Mouse (Mus musculus) embryonic facial prominence, embryonic 15.5 days (tissue): ENCODE data around the gene Ptprd. TPM values are rescaled to one million over a fixed set of nuclear protein-coding genes. Genes with fewer than 3 reads are reported as not detected.

Source experiments
- ATAC-seq: fragments of 200-750 bp; cut with Nextera tagmentation; 2 replicates; pipeline ENCODE4 v1.8.0; 2017; ENCODE audit warnings: low read depth, moderate TSS enrichment; ENCODE audit not compliant: insufficient number of reproducible peaks, low FRiP score, low TSS enrichment
- H3K27ac ChIP-seq: fragments of 300-500 bp; sonication (generic); replicated peaks from 2 replicates; pipeline ENCODE4 v1.5.1; 2015; ENCODE audit warnings: mild to moderate bottlenecking, inconsistent platforms
- H3K27me3 ChIP-seq: fragments of 300-500 bp; sonication (generic); 2 replicates; pipeline ENCODE4 v1.6.1; 2015; ENCODE audit warnings: inconsistent platforms
- H3K36me3 ChIP-seq: fragments of 300-500 bp; sonication (generic); 2 replicates; pipeline ENCODE4 v1.6.1; 2015; ENCODE audit warnings: mild to moderate bottlenecking, inconsistent platforms
- H3K4me1 ChIP-seq: fragments of 300-500 bp; sonication (generic); 2 replicates; pipeline ENCODE4 v1.6.1; 2015; ENCODE audit warnings: inconsistent platforms
- H3K4me2 ChIP-seq: fragments of 300-500 bp; sonication (generic); replicated peaks from 2 replicates; pipeline ENCODE4 v1.6.1; 2015; ENCODE audit warnings: mild to moderate bottlenecking, inconsistent platforms
- H3K4me3 ChIP-seq: fragments of 300-500 bp; sonication (generic); replicated peaks from 2 replicates; pipeline ENCODE4 v1.5.1; 2015; ENCODE audit warnings: mild to moderate bottlenecking, inconsistent platforms
- H3K9ac ChIP-seq: fragments of 300-500 bp; sonication (generic); 2 replicates; pipeline ENCODE4 v1.6.1; 2015; ENCODE audit warnings: inconsistent platforms
- H3K9me3 ChIP-seq: fragments of 300-500 bp; sonication (generic); replicated peaks from 2 replicates; pipeline ENCODE4 v1.6.1; 2016; ENCODE audit warnings: inconsistent platforms
- WGBS: fragments of 180-500 bp; shearing (Covaris S2); methylation state at CpG from one replicate; pipeline ENCODE4 v1.1.7; 2015; 5-methylcytosine and 5-hydroxymethylcytosine counted together
- polyA plus RNA-seq: library from polyadenylated mRNA; unstranded; fragments of >200 nt; fragmentation: Nextera tagmentation; extraction: Ambion mirVana; gene quantifications from 2 replicates; pipeline ENCODE4 v1.2.1, GENCODE M21; 2015

Ptprd gene
- polyA plus RNA-seq, 1 experiment from 2014 or later: 33.9 TPM

DNA sequence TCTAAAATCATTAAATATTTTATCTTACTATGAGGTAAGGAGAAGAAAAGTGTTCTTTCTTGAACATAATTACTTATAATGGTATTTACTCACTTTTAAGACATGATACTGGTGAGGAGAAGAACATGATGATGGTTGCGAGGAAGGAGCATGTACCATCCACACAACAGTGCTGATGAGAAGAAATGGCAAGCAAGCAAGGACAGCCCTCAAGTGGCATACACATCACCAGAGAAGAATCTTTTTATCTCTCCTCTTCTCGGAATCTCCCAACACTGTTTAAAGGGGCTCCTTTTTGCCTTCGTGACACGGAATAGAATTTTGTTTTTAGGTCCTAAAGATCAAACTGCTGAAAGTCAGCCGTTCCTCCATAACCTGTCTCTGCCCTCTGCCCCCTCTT lies 1973.2 kb downstream of the Ptprd start:
- 82% methylated on average over 5 of the region's 5 CpGs for WGBS
- no peak for ATAC-seq
- Histone ChIP-seq H3K36me3 (no peaks in the 10 kb centered on the region), H3K4me2 (no peak overlapping the region), H3K27me3 (no peaks in the 10 kb centered on the region), H3K4me1 (0 out of 2 replicates have a peak, but pooled peaks cover 3% of the 10 kb centered on the region), H3K27ac (no peak overlapping the region), H3K9me3 (no peaks in the 10 kb centered on the region), H3K4me3 (no peak overlapping the region), H3K9ac (no peak overlapping the region)

DNA sequence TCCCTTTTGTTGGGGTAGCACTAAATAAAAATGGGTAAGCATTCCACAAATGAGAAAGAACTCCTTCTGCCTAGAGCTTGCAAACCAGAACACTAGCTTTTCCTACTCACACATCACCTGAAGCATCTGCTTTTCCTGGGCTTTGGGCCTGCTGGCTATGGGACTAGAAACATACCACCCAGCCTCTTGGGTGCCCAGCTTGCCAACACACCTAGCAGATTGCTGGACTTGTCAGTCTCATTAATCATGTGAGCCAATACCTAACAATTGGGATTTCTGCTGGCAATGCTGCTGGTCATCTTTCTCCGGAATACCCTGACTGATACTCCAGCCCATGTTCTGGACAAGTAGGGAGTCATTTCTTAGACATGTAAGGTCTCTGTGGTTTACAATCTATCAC lies 1973.9 kb downstream of the Ptprd start:
- no peak overlapping the region for H3K4me2 ChIP-seq
- no peak for ATAC-seq
- no peaks in the 10 kb centered on the region for H3K36me3 ChIP-seq
- 97% methylated on average over 1 of the region's 1 CpGs for WGBS
- H3K9ac ChIP-seq: no peak overlapping the region
- no peaks in the 10 kb centered on the region for H3K9me3 ChIP-seq
- H3K27me3 ChIP-seq: no peaks in the 10 kb centered on the region
- H3K4me3 ChIP-seq: no peak overlapping the region
- no peak overlapping the region for H3K27ac ChIP-seq
- 0 out of 2 replicates have a peak, but pooled peaks cover 3% of the 10 kb centered on the region for H3K4me1 ChIP-seq

DNA sequence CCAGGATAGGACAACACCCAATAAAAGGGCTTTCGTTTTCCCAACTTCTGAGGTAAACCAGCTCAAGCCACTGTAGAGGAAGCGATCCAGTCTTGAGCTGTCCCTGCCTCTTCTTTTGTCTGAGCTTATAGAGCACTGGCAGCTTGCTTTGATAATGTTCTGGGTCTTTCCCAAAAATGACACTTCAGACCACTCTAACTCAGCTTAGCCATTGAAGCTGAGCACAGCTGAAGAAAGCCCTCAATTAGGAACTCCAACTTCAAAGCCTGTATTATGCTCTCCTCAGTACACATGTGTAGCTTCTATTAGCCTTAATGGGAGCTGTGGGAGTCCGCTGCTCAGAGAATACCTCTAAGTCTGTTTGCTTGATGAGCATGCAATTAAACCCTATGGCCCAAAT lies 1988.0 kb downstream of the Ptprd start:
- Histone ChIP-seq H3K4me1 (no peaks in the 10 kb centered on the region), H3K27me3 (no peaks in the 10 kb centered on the region), H3K4me3 (no peak overlapping the region), H3K9ac (no peak overlapping the region), H3K9me3 (no peaks in the 10 kb centered on the region), H3K4me2 (no peak overlapping the region), H3K36me3 (no peaks in the 10 kb centered on the region), H3K27ac (no peak overlapping the region)
- WGBS: 77% methylated on average over 3 of the region's 3 CpGs
- no peak for ATAC-seq

DNA sequence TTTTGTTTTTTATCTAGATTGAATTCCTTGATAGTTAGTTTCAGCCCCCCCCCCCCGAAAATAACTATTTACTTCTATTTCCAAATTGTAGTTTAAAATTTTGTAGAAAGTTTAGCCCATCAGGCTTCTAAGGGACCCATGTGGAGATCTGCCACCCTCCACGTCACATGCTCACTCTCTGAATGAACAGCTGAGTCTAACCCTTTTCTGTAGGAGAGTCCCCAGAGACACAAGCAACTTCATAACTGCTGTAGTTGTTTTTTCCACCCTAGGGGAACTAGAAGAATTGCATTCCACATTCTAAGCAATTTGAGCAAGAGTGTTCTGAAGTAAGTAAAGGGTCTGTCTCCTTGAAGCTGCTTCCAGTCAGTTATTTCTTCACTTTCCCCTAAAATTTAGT lies 1989.2 kb downstream of the Ptprd start:
- H3K27me3 ChIP-seq: no peaks in the 10 kb centered on the region

DNA sequence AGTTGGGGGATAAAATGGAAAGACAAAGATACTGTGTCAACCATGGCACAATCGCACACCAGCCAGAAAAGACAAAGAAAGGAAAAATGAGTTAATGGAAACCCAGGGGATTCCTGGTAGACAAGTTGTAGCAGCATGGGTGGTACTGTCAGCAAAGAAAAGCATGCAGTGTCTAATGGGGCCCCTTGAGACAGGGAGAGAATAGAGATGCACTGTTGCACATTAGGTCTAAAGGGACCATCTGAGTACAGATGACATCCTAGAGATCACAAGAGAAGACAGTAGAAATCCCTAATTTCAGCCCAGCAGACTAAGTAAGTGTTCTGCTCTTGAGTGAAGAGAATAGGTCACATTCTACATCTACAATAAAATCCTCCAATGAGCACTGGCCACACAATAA lies 1993.7 kb downstream of the Ptprd start:
- Histone ChIP-seq H3K4me3 (no peak overlapping the region), H3K4me2 (no peak overlapping the region), H3K9ac (no peak overlapping the region), H3K27ac (no peak overlapping the region), H3K9me3 (no peaks in the 10 kb centered on the region), H3K36me3 (no peaks in the 10 kb centered on the region), H3K4me1 (no peaks in the 10 kb centered on the region), H3K27me3 (no peaks in the 10 kb centered on the region)
- 88% methylated on average over 1 of the region's 1 CpGs for whole genome bisulfite sequencing
- 0 out of 2 replicates have a peak, but pooled peaks have one; percentile 24 for ATAC-seq

More for the DNA sequence above, 1989.2 kb downstream of the Ptprd start:
- no peak overlapping the region for H3K4me3 ChIP-seq
- no peaks in the 10 kb centered on the region for H3K9me3 ChIP-seq
- ATAC-seq: no peak
- no peak overlapping the region for H3K4me2 ChIP-seq
- WGBS: 43% methylated on average over 2 of the region's 2 CpGs
- no peaks in the 10 kb centered on the region for H3K4me1 ChIP-seq
- no peak overlapping the region for H3K9ac ChIP-seq
- no peak overlapping the region for H3K27ac ChIP-seq
- no peaks in the 10 kb centered on the region for H3K36me3 ChIP-seq

DNA sequence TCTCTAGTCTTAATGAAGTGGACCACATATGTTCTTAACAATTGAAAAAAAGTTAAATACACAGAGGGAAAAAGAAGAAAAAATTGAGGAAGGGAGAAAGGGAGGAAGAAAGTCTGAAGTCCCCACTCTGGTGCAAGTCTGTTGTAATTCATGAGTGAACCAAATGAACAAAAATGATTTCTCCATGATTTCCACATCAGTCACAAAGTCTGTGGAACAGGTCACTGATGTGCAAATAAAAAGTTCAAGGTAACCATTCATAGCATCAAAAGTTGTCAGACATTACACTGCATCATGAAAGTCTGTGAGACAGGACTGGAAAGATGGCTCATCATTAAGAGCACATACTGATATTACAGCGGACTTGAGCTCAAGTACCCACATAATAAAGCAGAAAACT lies 1996.6 kb downstream of the Ptprd start:
- no peaks in the 10 kb centered on the region for H3K36me3 ChIP-seq
- no peaks in the 10 kb centered on the region for H3K27me3 ChIP-seq
- H3K4me2 ChIP-seq: no peak overlapping the region
- no peak overlapping the region for H3K9ac ChIP-seq
- H3K4me3 ChIP-seq: no peak overlapping the region
- H3K9me3 ChIP-seq: no peaks in the 10 kb centered on the region
- no peak overlapping the region for H3K27ac ChIP-seq
- WGBS: 96% methylated on average over 1 of the region's 1 CpGs
- ATAC-seq: no peak
- no peaks in the 10 kb centered on the region for H3K4me1 ChIP-seq

DNA sequence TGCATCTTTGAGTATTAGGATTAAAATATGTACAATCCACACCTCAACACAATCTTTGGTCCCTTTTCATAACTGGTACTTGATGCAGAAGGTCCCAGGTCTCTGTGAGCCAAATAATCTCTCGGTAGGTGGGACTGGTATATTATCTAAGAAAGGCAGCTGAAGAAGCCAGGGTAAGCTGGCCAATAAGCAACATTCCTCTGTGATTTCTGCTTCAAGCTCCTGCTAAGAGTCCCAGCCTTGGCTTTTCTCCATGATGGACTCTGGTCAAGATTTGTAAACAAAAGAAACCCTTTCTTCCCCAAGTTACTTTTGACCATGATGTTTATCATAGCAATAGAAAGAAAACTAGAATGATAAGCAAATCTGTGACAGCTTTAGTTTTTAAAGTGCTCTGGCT lies 2012.4 kb downstream of the Ptprd start:
- H3K9me3 ChIP-seq: no peaks in the 10 kb centered on the region
- no peak overlapping the region for H3K4me2 ChIP-seq
- no peaks in the 10 kb centered on the region for H3K4me1 ChIP-seq
- no peaks in the 10 kb centered on the region for H3K27me3 ChIP-seq
- H3K4me3 ChIP-seq: no peak overlapping the region
- 83% methylated on average over 1 of the region's 1 CpGs for WGBS
- no peak overlapping the region for H3K9ac ChIP-seq
- H3K27ac ChIP-seq: no peak overlapping the region
- H3K36me3 ChIP-seq: no peaks in the 10 kb centered on the region
- ATAC-seq: no peak

DNA sequence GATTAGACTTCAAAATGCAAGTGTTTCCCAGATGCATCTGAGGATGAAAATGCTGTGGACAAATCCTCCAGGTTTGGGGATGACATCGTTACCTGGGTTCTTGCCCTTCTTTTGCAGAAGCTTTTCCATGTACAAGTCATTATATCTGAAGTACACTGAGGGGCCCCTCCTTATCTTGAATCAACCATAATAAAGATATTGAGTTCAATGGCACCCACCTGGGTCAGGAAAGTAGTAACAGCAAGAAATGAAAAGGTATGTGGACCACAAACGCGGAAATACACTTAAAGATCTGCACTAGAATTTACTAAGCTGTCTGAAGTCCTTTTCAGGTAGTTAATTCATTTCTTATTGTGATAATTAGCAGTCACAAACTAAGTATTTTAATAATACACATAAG lies 2017.0 kb downstream of the Ptprd start:
- H3K9ac ChIP-seq: no peak overlapping the region
- H3K4me3 ChIP-seq: no peak overlapping the region
- no peak overlapping the region for H3K4me2 ChIP-seq
- H3K27ac ChIP-seq: no peak overlapping the region
- H3K27me3 ChIP-seq: no peaks in the 10 kb centered on the region
- H3K4me1 ChIP-seq: no peaks in the 10 kb centered on the region
- H3K36me3 ChIP-seq: no peaks in the 10 kb centered on the region
- H3K9me3 ChIP-seq: no peaks in the 10 kb centered on the region
- ATAC-seq: no peak
- 92% methylated on average over 3 of the region's 3 CpGs for WGBS

DNA sequence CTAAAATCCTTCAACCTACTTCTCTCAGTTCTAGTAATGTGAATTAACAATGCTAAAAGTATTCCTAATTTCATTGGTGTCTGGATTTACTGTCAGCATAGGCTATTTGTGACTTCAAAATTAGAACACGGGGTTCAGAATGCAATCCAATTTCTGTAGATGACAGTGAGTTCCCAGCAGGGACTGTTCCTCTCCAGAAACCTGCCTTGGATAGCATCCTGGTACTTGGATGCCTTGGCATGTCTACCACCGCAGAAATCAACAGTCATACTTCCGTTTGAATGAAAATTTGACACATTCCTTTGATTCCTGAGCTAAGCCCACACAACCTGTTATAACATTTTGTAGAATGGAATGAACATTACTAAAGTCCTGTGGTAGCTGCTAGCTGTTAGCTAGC lies 2018.3 kb downstream of the Ptprd start:
- Histone ChIP-seq H3K27ac (no peak overlapping the region), H3K9ac (no peak overlapping the region), H3K4me3 (no peak overlapping the region), H3K4me2 (no peak overlapping the region), H3K36me3 (no peaks in the 10 kb centered on the region), H3K9me3 (no peaks in the 10 kb centered on the region), H3K4me1 (no peaks in the 10 kb centered on the region), H3K27me3 (no peaks in the 10 kb centered on the region)
- WGBS: 62% methylated on average over 3 of the region's 3 CpGs
- no peak for ATAC-seq

DNA sequence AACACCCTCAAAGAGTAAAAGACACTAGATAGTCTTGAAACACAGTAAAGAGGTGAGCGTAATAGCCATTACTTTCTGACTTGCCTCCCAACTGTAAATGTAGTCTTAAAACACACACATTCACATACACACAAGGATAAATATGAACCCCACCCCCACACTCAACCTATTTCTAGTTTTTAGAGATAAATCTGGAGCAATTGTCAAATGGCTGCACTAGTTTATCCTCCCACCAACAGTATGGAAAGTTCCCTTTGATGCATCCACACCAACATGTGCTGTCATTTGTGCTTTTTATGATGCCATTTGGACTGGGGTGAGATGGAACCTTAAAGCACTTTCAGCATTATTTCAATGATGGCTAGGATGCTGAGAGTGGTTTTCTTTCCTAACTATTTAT lies 2019.7 kb downstream of the Ptprd start:
- Histone ChIP-seq H3K9ac (no peak overlapping the region), H3K4me3 (no peak overlapping the region), H3K4me1 (no peaks in the 10 kb centered on the region), H3K9me3 (no peaks in the 10 kb centered on the region), H3K27me3 (no peaks in the 10 kb centered on the region), H3K27ac (no peak overlapping the region), H3K36me3 (no peaks in the 10 kb centered on the region), H3K4me2 (no peak overlapping the region)
- ATAC-seq: no peak
- 94% methylated on average over 1 of the region's 1 CpGs for WGBS

DNA sequence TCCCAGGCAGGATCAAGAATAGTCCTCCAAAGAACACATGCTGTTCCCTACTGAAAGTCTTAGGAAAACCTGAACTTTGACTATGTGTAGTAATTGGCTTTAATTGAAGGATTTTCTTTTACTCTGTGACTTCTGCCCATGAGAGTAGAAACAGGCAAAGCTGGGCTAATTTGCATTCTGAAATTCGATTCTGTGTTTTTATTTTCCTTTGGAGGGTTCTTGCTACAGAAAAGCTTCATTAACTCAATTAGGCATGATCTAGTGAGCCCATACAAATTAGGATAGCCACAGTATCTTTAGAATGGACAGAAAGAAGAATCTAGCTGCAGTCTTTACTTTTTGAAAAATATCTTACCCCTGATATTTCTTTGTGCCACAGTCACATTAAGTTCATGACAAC lies 2021.0 kb downstream of the Ptprd start:
- H3K4me3 ChIP-seq: no peak overlapping the region
- 22% methylated on average over 1 of the region's 1 CpGs for WGBS

DNA sequence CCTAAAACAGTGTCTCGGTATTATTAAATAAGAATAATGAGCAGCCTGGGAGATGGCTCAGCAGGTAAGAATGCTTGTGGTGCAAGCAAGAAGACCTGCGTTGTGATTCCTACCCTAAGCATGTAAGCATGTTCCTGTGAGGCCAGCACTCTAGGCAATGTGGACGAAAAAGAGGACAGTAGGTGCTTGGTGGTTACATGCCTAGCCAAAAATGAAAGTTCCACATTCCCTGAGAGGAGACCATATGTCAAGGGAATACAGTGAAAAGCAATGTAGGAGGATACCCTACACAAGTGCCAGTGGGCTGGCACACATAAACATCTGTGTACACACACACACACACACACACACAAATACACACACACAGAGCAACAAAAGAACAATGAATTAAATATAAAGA lies 2028.7 kb downstream of the Ptprd start:
- no peak overlapping the region for H3K9ac ChIP-seq
- 89% methylated on average over 3 of the region's 3 CpGs for WGBS
- H3K9me3 ChIP-seq: no peaks in the 10 kb centered on the region
- H3K4me3 ChIP-seq: no peak overlapping the region
- H3K4me2 ChIP-seq: no peak overlapping the region
- 0 out of 2 replicates have a peak, but pooled peaks cover 4% of the 10 kb centered on the region for H3K4me1 ChIP-seq
- H3K27ac ChIP-seq: no peak overlapping the region
- H3K36me3 ChIP-seq: no peaks in the 10 kb centered on the region
- H3K27me3 ChIP-seq: no peaks in the 10 kb centered on the region
- ATAC-seq: no peak

More for the DNA sequence above, 2021.0 kb downstream of the Ptprd start:
- Histone ChIP-seq H3K4me2 (no peak overlapping the region), H3K36me3 (no peaks in the 10 kb centered on the region), H3K9me3 (no peaks in the 10 kb centered on the region), H3K27ac (no peak overlapping the region), H3K9ac (no peak overlapping the region), H3K27me3 (no peaks in the 10 kb centered on the region), H3K4me1 (no peaks in the 10 kb centered on the region)
- no peak for ATAC-seq
